Mouse (Mus musculus): Measurements from ENCODE around the gene Zkscan8. TPM values are rescaled to one million over a fixed set of nuclear protein-coding genes. Genes with fewer than 3 reads are reported as not detected.
"Not testable (repeated sequence)": the region's sequence is repeated elsewhere in the genome, so short reads cannot be mapped to it uniquely, and the experiment has no call there.

Zkscan8 gene
- 18.2 and 21.3 TPM in 2 replicates for total RNA-seq (2017)

- ATAC-seq (replicated peaks in 1 of 2; ENCODE audit: insufficient read depth in 1 of 2, low FRiP score in 2 of 2, low TSS enrichment in 1 of 2, low read depth in 1 of 2, poor library complexity in 2 of 2, severe bottlenecking in 2 of 2), result peak; percentile 99 to 100
Observed at GRCm38 (mm10) chr13:21530781-21531201, at the start of gene Zkscan8. TSS of gene Zkscan8 (minus strand) at chr13:21531120.

GRCm38 (mm10) chr13:21559793-21560192 lies 28.9 kb upstream of the Zkscan8 start, which contains the start of gene Olfr1535:
TSS of gene Olfr1535 (minus strand) at chr13:21559893.
- no peak for ATAC-seq (replicated peaks in 1 of 2; ENCODE audit: insufficient read depth in 1 of 2, low FRiP score in 2 of 2, low TSS enrichment in 1 of 2, low read depth in 1 of 2, poor library complexity in 2 of 2, severe bottlenecking in 2 of 2)

GRCm38 (mm10) chr13:21550416-21551110 lies 19.6 kb upstream of the Zkscan8 start:
- no peak for ATAC-seq (replicated peaks in 1 of 2; ENCODE audit: insufficient read depth in 1 of 2, low FRiP score in 2 of 2, low TSS enrichment in 1 of 2, low read depth in 1 of 2, poor library complexity in 2 of 2, severe bottlenecking in 2 of 2)

- peak in 1 of 2 experiments; percentile 42; a peak in 1 of 4 replicates for ATAC-seq (replicated peaks in 1 of 2; ENCODE audit: insufficient read depth in 1 of 2, low FRiP score in 2 of 2, low TSS enrichment in 1 of 2, low read depth in 1 of 2, poor library complexity in 2 of 2, severe bottlenecking in 2 of 2)
Observed at GRCm38 (mm10) chr13:21549487-21549886, 18.6 kb upstream of the Zkscan8 start.

- ATAC-seq (replicated peaks in 1 of 2; ENCODE audit: insufficient read depth in 1 of 2, low FRiP score in 2 of 2, low TSS enrichment in 1 of 2, low read depth in 1 of 2, poor library complexity in 2 of 2, severe bottlenecking in 2 of 2), result no peak
Observed at GRCm38 (mm10) chr13:21542708-21543107, 11.8 kb upstream of the Zkscan8 start, which contains the start of gene Olfr1366. TSS of gene Olfr1366 (minus strand) at chr13:21542808.

GRCm38 (mm10) chr13:21530136-21530535 lies 784 bp downstream of the Zkscan8 start:
- no peak for ATAC-seq (replicated peaks in 1 of 2; ENCODE audit: insufficient read depth in 1 of 2, low FRiP score in 2 of 2, low TSS enrichment in 1 of 2, low read depth in 1 of 2, poor library complexity in 2 of 2, severe bottlenecking in 2 of 2)

GRCm38 (mm10) chr13:21506221-21506649 lies 24.7 kb downstream of the Zkscan8 start:
- ATAC-seq (replicated peaks in 1 of 2; ENCODE audit: insufficient read depth in 1 of 2, low FRiP score in 2 of 2, low TSS enrichment in 1 of 2, low read depth in 1 of 2, poor library complexity in 2 of 2, severe bottlenecking in 2 of 2), result peak; percentile 99 to 100

- ATAC-seq (replicated peaks in 1 of 2; ENCODE audit: insufficient read depth in 1 of 2, low FRiP score in 2 of 2, low TSS enrichment in 1 of 2, low read depth in 1 of 2, poor library complexity in 2 of 2, severe bottlenecking in 2 of 2), result no peak
Observed at GRCm38 (mm10) chr13:21502296-21502695, 28.6 kb downstream of the Zkscan8 start.

GRCm38 (mm10) chr13:21501182-21501581 lies 29.7 kb downstream of the Zkscan8 start, which contains the start of gene Gm11273:
TSS of gene Gm11273 (minus strand) at chr13:21501418.
- ATAC-seq (replicated peaks in 1 of 2; ENCODE audit: insufficient read depth in 1 of 2, low FRiP score in 2 of 2, low TSS enrichment in 1 of 2, low read depth in 1 of 2, poor library complexity in 2 of 2, severe bottlenecking in 2 of 2), result not testable (repeated sequence)

- no peak for ATAC-seq (replicated peaks in 1 of 2; ENCODE audit: insufficient read depth in 1 of 2, low FRiP score in 2 of 2, low TSS enrichment in 1 of 2, low read depth in 1 of 2, poor library complexity in 2 of 2, severe bottlenecking in 2 of 2)
Observed at GRCm38 (mm10) chr13:21495080-21495479, 35.8 kb downstream of the Zkscan8 start, which contains the start of gene AK157302. TSS of gene AK157302 (plus strand) at chr13:21495223.

- no peak for ATAC-seq (replicated peaks in 1 of 2; ENCODE audit: insufficient read depth in 1 of 2, low FRiP score in 2 of 2, low TSS enrichment in 1 of 2, low read depth in 1 of 2, poor library complexity in 2 of 2, severe bottlenecking in 2 of 2)
Observed at GRCm38 (mm10) chr13:21492847-21493246, 38.1 kb downstream of the Zkscan8 start.

- no peak for ATAC-seq (replicated peaks in 1 of 2; ENCODE audit: insufficient read depth in 1 of 2, low FRiP score in 2 of 2, low TSS enrichment in 1 of 2, low read depth in 1 of 2, poor library complexity in 2 of 2, severe bottlenecking in 2 of 2)
Observed at GRCm38 (mm10) chr13:21486881-21487280, 44.0 kb downstream of the Zkscan8 start.

- peak; percentile 62 to 71 for ATAC-seq (replicated peaks in 1 of 2; ENCODE audit: insufficient read depth in 1 of 2, low FRiP score in 2 of 2, low TSS enrichment in 1 of 2, low read depth in 1 of 2, poor library complexity in 2 of 2, severe bottlenecking in 2 of 2)
Observed at GRCm38 (mm10) chr13:21478759-21479670, 51.9 kb downstream of the Zkscan8 start, which contains the start of the genes Zkscan4 and Gm10065. TSS of gene Zkscan4 (plus strand) at chr13:21478907. TSS of gene Gm10065 (minus strand) at chr13:21479441.

- ATAC-seq (replicated peaks in 1 of 2; ENCODE audit: insufficient read depth in 1 of 2, low FRiP score in 2 of 2, low TSS enrichment in 1 of 2, low read depth in 1 of 2, poor library complexity in 2 of 2, severe bottlenecking in 2 of 2), result no peak
Observed at GRCm38 (mm10) chr13:21472427-21472826, 58.5 kb downstream of the Zkscan8 start.

GRCm38 (mm10) chr13:21469097-21469496 lies 61.8 kb downstream of the Zkscan8 start:
- no peak for ATAC-seq (replicated peaks in 1 of 2; ENCODE audit: insufficient read depth in 1 of 2, low FRiP score in 2 of 2, low TSS enrichment in 1 of 2, low read depth in 1 of 2, poor library complexity in 2 of 2, severe bottlenecking in 2 of 2)

GRCm38 (mm10) chr13:21468061-21469019 lies 62.6 kb downstream of the Zkscan8 start, which contains the start of gene Nkapl:
TSS of gene Nkapl (minus strand) at chr13:21468509.
- ATAC-seq (replicated peaks in 1 of 2; ENCODE audit: insufficient read depth in 1 of 2, low FRiP score in 2 of 2, low TSS enrichment in 1 of 2, low read depth in 1 of 2, poor library complexity in 2 of 2, severe bottlenecking in 2 of 2), result peak; percentile 94 to 99

GRCm38 (mm10) chr13:21467336-21467735 lies 63.6 kb downstream of the Zkscan8 start:
- ATAC-seq (replicated peaks in 1 of 2; ENCODE audit: insufficient read depth in 1 of 2, low FRiP score in 2 of 2, low TSS enrichment in 1 of 2, low read depth in 1 of 2, poor library complexity in 2 of 2, severe bottlenecking in 2 of 2), result no peak
